Mouse (Mus musculus) lung, embryonic 14.5 days (tissue): Measurements from ENCODE around the gene Gstm3. TPM values are rescaled to one million over a fixed set of nuclear protein-coding genes. Genes with fewer than 3 reads are reported as not detected.

ENCODE experiments used
- ATAC-seq: fragments of 200-750 bp; cut with Nextera tagmentation; 2 replicates; pipeline ENCODE4 v1.8.0; 2017; ENCODE audit warnings: mild to moderate bottlenecking, moderate TSS enrichment, moderate library complexity; ENCODE audit not compliant: insufficient read depth
- DNase-seq: peaks from one replicate; pipeline ENCODE4 v3.0.0-alpha.2; 2015
- H3K27ac ChIP-seq: fragments of 300-500 bp; sonication (generic); 2 replicates; pipeline ENCODE4 v1.5.1; 2014; ENCODE audit warnings: low read depth, mild to moderate bottlenecking, moderate library complexity
- H3K27me3 ChIP-seq: fragments of 300-500 bp; sonication (generic); 2 replicates; pipeline ENCODE4 v1.6.1; 2014; ENCODE audit warnings: low read length, control low read depth; ENCODE audit not compliant: insufficient read depth
- H3K36me3 ChIP-seq: fragments of 300-500 bp; sonication (generic); 2 replicates; pipeline ENCODE4 v1.6.1; 2014; ENCODE audit warnings: control low read depth; ENCODE audit not compliant: insufficient read depth
- H3K4me1 ChIP-seq: fragments of 300-500 bp; sonication (generic); 2 replicates; pipeline ENCODE4 v1.6.1; 2014; ENCODE audit warnings: antibody characterized with exemption, control low read depth; ENCODE audit not compliant: insufficient read depth
- H3K4me2 ChIP-seq: fragments of 300-500 bp; sonication (generic); 2 replicates; pipeline ENCODE4 v1.6.1; 2014; ENCODE audit warnings: mild to moderate bottlenecking
- H3K4me3 ChIP-seq: fragments of 300-500 bp; sonication (generic); 2 replicates; pipeline ENCODE4 v1.5.1; 2014; ENCODE audit warnings: low read depth, low read length
- H3K9ac ChIP-seq: fragments of 300-500 bp; sonication (generic); 2 replicates; pipeline ENCODE4 v1.6.1; 2014
- H3K9me3 ChIP-seq: fragments of 300-500 bp; sonication (generic); 2 replicates; pipeline ENCODE4 v1.6.1; 2016; ENCODE audit warnings: low read depth, low read length, control low read depth
- CTCF ChIP-seq: IDR thresholded peaks from 2 replicates; pipeline ENCODE4 v1.5.1; 2016; ENCODE audit warnings: antibody characterized with exemption, low read depth
- WGBS: fragments of 180-500 bp; shearing (Covaris S2); extraction: QIAGEN DNeasy Blood & Tissue Kit; methylation state at CpG from one replicate; pipeline ENCODE4 v1.1.7; 2014; 5-methylcytosine and 5-hydroxymethylcytosine counted together
- polyA plus RNA-seq: library from polyadenylated mRNA; unstranded; fragments of >200 nt; fragmentation: Nextera tagmentation; extraction: Ambion mirVana; gene quantifications from 2 replicates; pipeline ENCODE4 v1.2.1, GENCODE M21; 2014

The Gstm3 gene
- polyA plus RNA-seq, 1 experiment from 2014 or later = 0.18 TPM

DNA sequence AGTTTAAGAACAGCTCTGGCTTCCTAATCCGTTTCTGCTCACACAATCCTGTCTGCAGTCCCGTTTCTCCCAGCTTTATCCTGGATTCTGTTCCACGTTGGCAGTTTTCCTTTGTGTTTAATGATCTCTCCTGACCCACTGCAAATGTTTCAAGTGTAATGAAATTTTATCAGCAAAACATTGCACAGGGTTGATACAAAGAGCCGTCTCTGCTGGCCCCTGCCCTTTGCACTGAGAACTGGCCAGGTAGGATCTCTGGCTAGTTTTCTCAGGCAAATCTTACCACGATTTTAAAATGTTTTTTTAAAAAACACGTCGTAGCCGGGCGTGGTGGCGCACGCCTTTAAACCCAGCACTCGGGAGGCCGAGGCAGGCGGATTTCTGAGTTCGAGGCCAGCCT, 52.4 kb downstream of the Gstm3 start:
- no peak for TF ChIP-seq CTCF
- Histone ChIP-seq H3K4me1 (no peaks in the 10 kb centered on the region), H3K9me3 (no peaks in the 10 kb centered on the region), H3K4me2 (no peak overlapping the region), H3K4me3 (no peak overlapping the region), H3K9ac (no peak overlapping the region), H3K27me3 (no peaks in the 10 kb centered on the region), H3K27ac (no peak overlapping the region), H3K36me3 (no peaks in the 10 kb centered on the region)
- DNase-seq (no peak), ATAC-seq (no peak)
- WGBS = 72% methylated on average over 15 of the region's 15 CpGs

Other genes with a start within 250 kb of the Gstm3 start
- gene Csf1, start 208.8 kb downstream of the Gstm3 start, polyA plus RNA-seq = 9.3 and 12.9 TPM in 2 replicates
- not detected in 2 replicates for gene Eps8l3, start 92.1 kb downstream of the Gstm3 start, polyA plus RNA-seq
- gene Gstm5, start 73.5 kb downstream of the Gstm3 start, polyA plus RNA-seq = 142 and 148 TPM in 2 replicates
- gene Gstm7, start 37.5 kb downstream of the Gstm3 start, polyA plus RNA-seq = 12.3 and 13.9 TPM in 2 replicates
- gene Gstm6, start 25.5 kb downstream of the Gstm3 start, polyA plus RNA-seq = 2.2 and 2.9 TPM in 2 replicates
- 103 and 116 TPM in 2 replicates for gene Gstm2, start 17.2 kb upstream of the Gstm3 start, polyA plus RNA-seq
- 38.1 and 42.5 TPM in 2 replicates for gene Gstm1, start 48.7 kb upstream of the Gstm3 start, polyA plus RNA-seq
- 16.0 and 16.8 TPM in 2 replicates for gene Gstm4, start 75.6 kb upstream of the Gstm3 start, polyA plus RNA-seq
- gene Ampd2, start 117.4 kb upstream of the Gstm3 start, polyA plus RNA-seq = 31.4 and 37.4 TPM in 2 replicates
- 0.50 and 0.97 TPM in 2 replicates for gene Gnat2, start 123.5 kb upstream of the Gstm3 start, polyA plus RNA-seq
- 172 and 178 TPM in 2 replicates for gene Gnai3, start 176.9 kb upstream of the Gstm3 start, polyA plus RNA-seq
- gene Gpr61, start 185.6 kb upstream of the Gstm3 start, polyA plus RNA-seq = 0.11 TPM in 1 of 2 replicates, not detected in the other
- gene Amigo1, start 217.1 kb upstream of the Gstm3 start, polyA plus RNA-seq = 2.1 TPM in 2 replicates
- 2.0 TPM in 2 replicates for gene Cyb561d1, start 231.9 kb upstream of the Gstm3 start, polyA plus RNA-seq
- gene Atxn7l2, start 241.7 kb upstream of the Gstm3 start, polyA plus RNA-seq = 14.0 and 18.1 TPM in 2 replicates